Mouse (Mus musculus) large intestine, adult 2 months (tissue): Measurements from ENCODE around the gene Abhd15. TPM values are rescaled to one million over a fixed set of nuclear protein-coding genes. Genes with fewer than 3 reads are reported as not detected.

Source experiments
- DNase-seq: peaks from one replicate; pipeline ENCODE4 v3.0.0-alpha.2; 2012; ENCODE audit warnings: low read depth, low spot score
- WGBS: fragments of 180-500 bp; shearing (Covaris S2); methylation state at CpG from one replicate; pipeline ENCODE4 v1.1.7; 2018; 5-methylcytosine and 5-hydroxymethylcytosine counted together
- polyA plus RNA-seq: library from polyadenylated mRNA; depleted of rRNA; stranded (reverse); fragments of >200 nt; gene quantifications from 2 replicates; pipeline ENCODE4 v1.2.3, GENCODE M21; 2012; rRNA removed

The Abhd15 gene
- polyA plus RNA-seq, 1 experiment = 1.0 TPM

- 93% methylated on average over 7 of the region's 7 CpGs for whole genome bisulfite sequencing
- no peak for DNase-seq
Measured at GRCm38 (mm10) chr11:77545261-77545660, 30.3 kb downstream of the Abhd15 start.

- WGBS = 93% methylated on average over 3 of the region's 3 CpGs
Measured at GRCm38 (mm10) chr11:77585201-77585600, 70.3 kb downstream of the Abhd15 start.

More at GRCm38 (mm10) chr11:77585201-77585600, 70.3 kb downstream of the Abhd15 start:
- no peak for DNase-seq

Other genes starting within 250 kb of the Abhd15 start
- gene Coro6, start 52.7 kb upstream of the Abhd15 start, polyA plus RNA-seq = 0.42 and 0.97 TPM in 2 replicates
- gene Ankrd13b, start 25.4 kb upstream of the Abhd15 start, polyA plus RNA-seq = 15.1 and 17.8 TPM in 2 replicates
- 56.9 and 73.4 TPM in 2 replicates for gene Git1, start 21.6 kb upstream of the Abhd15 start, polyA plus RNA-seq
- 22.6 and 24.3 TPM in 2 replicates for gene Trp53i13, start 859 bp downstream of the Abhd15 start, polyA plus RNA-seq
- 0.05 TPM in 1 of 2 replicates, not detected in the other for gene Gm10392, start 4.1 kb downstream of the Abhd15 start, polyA plus RNA-seq
- 2.9 and 4.4 TPM in 2 replicates for gene Taok1, start 92.7 kb downstream of the Abhd15 start, polyA plus RNA-seq
- gene Nufip2, start 171.0 kb downstream of the Abhd15 start, polyA plus RNA-seq = 5.4 and 12.3 TPM in 2 replicates
- not detected in 2 replicates for gene Cryba1, start 210.2 kb downstream of the Abhd15 start, polyA plus RNA-seq
- gene Myo18a, start 248.1 kb downstream of the Abhd15 start, polyA plus RNA-seq = 69.0 and 73.6 TPM in 2 replicates